Comparison of ENCODE assay signal across 17 mouse cellular contexts in the genomic region with DNA sequence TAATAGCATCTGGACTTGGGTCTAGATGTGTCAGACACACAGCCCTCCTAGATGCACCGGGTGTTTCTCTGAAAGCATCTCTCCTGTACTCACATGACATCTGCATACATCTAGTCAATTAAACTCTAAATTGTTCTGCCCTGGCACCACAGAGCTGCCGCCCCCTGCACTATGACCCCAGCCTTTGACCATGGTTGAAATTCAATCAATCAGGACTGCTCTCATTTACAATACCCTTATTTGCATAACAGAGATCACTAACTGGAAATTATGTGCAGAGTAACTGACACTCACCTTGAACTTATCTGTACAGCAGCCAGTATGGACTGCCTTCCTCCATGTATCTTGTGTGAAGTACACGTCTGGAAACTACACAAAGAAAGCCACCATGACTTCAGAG.
"Had no signal": no experiment of that assay in that cellular context is flagged by ENCODE, and none has a peak within 500 bp of the region (broad histone marks: within the 10 kb centered on the region; RNA-seq: fewer than 3 reads in every experiment).

No protein-coding gene starts in this region.

- H3K36me3 ChIP-seq: lung, embryonic 15.5 days; midbrain, embryonic 13.5 days; midbrain, embryonic 15.5 days; neural tube, embryonic 12.5 days; stomach, embryonic 15.5 days had no signal

- H3K27me3 ChIP-seq: lung, embryonic 15.5 days; megakaryocyte, embryonic 14.5 days; midbrain, embryonic 13.5 days; midbrain, embryonic 15.5 days; neural tube, embryonic 12.5 days; stomach, embryonic 15.5 days had no signal

- DNase-seq: lung, adult 2 months; lung, postnatal 14 days; lung, postnatal 36 days; right cerebral cortex, postnatal 14 days; thymus, adult 18-20 months; thymus, postnatal 14 days; thymus, postnatal 36 days had no signal

- ATAC-seq: lung, postnatal 0 days; midbrain, embryonic 13.5 days; midbrain, embryonic 15.5 days had no signal

- H3K4me1 ChIP-seq: lung, embryonic 15.5 days; megakaryocyte, embryonic 14.5 days; midbrain, embryonic 13.5 days; midbrain, embryonic 15.5 days; neural tube, embryonic 12.5 days; stomach, embryonic 15.5 days had no signal

- H3K9ac ChIP-seq: lung, embryonic 15.5 days; midbrain, embryonic 13.5 days; midbrain, embryonic 15.5 days; neural tube, embryonic 12.5 days; stomach, embryonic 15.5 days had no signal

- H3K27ac ChIP-seq: lung, embryonic 15.5 days; macrophage; midbrain, embryonic 13.5 days; midbrain, embryonic 15.5 days; neural tube, embryonic 12.5 days; stomach, embryonic 15.5 days; stomach, postnatal 0 days had no signal

- H3K4me2 ChIP-seq: lung, embryonic 15.5 days; midbrain, embryonic 11.5 days; midbrain, embryonic 13.5 days; midbrain, embryonic 15.5 days; neural tube, embryonic 12.5 days; stomach, embryonic 15.5 days had no signal

- H3K4me3 ChIP-seq: lung, embryonic 15.5 days; megakaryocyte, embryonic 14.5 days; midbrain, embryonic 13.5 days; midbrain, embryonic 15.5 days; neural tube, embryonic 12.5 days; stomach, embryonic 15.5 days had no signal

- H3K9me3 ChIP-seq: lung, embryonic 15.5 days; megakaryocyte, embryonic 14.5 days; midbrain, embryonic 13.5 days; midbrain, embryonic 15.5 days; neural tube, embryonic 12.5 days; stomach, embryonic 15.5 days had no signal
